Mouse (Mus musculus) granulocyte monocyte progenitor cell, adult 5-6 weeks (primary cell): Measurements from ENCODE around the gene Tmod1. TPM values are rescaled to one million over a fixed set of nuclear protein-coding genes. Genes with fewer than 3 reads are reported as not detected.

Source experiments
- ATAC-seq: replicated peaks from 2 replicates; pipeline ENCODE4 v1.8.0; 2016; ENCODE audit warnings: mild to moderate bottlenecking, moderate TSS enrichment, inconsistent platforms; ENCODE audit not compliant: poor library complexity, severe bottlenecking
- total RNA-seq, 2 experiments: library from RNA; stranded (forward) in 1 of 2; stranded (reverse) in 1 of 2; fragments of 200-712, 200-1000 nt in 1 of 2; fragments of >200 nt in 1 of 2; fragmentation: Nextera tagmentation in 1 of 2; gene quantifications; 2 replicates each; pipeline ENCODE4 v1.2.3; 2014 to 2017

Tmod1 gene
- total RNA-seq, 2 experiments from 2014 or later, result not detected

GRCm38 (mm10) chr4:46120767-46121166 lies 82.0 kb downstream of the Tmod1 start:
- no peak for ATAC-seq

- no peak for ATAC-seq
Observed at GRCm38 (mm10) chr4:46123358-46123757, 84.6 kb downstream of the Tmod1 start.

GRCm38 (mm10) chr4:46126541-46126940 lies 87.8 kb downstream of the Tmod1 start:
- peak; percentile 88 for ATAC-seq

GRCm38 (mm10) chr4:46129311-46130004 lies 90.7 kb downstream of the Tmod1 start:
- no peak for ATAC-seq

GRCm38 (mm10) chr4:46130221-46130620 lies 91.5 kb downstream of the Tmod1 start:
- ATAC-seq, result peak; percentile 73

GRCm38 (mm10) chr4:46131791-46132190 lies 93.1 kb downstream of the Tmod1 start:
- ATAC-seq, result no peak

GRCm38 (mm10) chr4:46137629-46138286 lies 99.0 kb downstream of the Tmod1 start:
- peak; percentile 23 for ATAC-seq

- ATAC-seq, result peak; percentile 83
Observed at GRCm38 (mm10) chr4:46138287-46139222, 99.8 kb downstream of the Tmod1 start, which contains the start of the genes Ncbp1 and Tstd2. TSS of gene Ncbp1 (plus strand) at chr4:46138613. TSS of gene Tstd2 (minus strand) at chr4:46138694.

GRCm38 (mm10) chr4:46144323-46144722 lies 105.6 kb downstream of the Tmod1 start:
- peak; percentile 65 for ATAC-seq

GRCm38 (mm10) chr4:46146881-46147280 lies 108.1 kb downstream of the Tmod1 start:
- ATAC-seq, result no peak

- ATAC-seq, result no peak
Observed at GRCm38 (mm10) chr4:46151903-46152544, 113.3 kb downstream of the Tmod1 start.

- peak; percentile 79 for ATAC-seq
Observed at GRCm38 (mm10) chr4:46164027-46164426, 125.3 kb downstream of the Tmod1 start.

Other genes with a start within 250 kb of the Tmod1 start
- 15.1 and 16.2 TPM in 2 replicates for gene Aldh1b1, start 239.9 kb upstream of the Tmod1 start, total RNA-seq (2014; fragmentation: Nextera tagmentation)
- 45.3 and 54.8 TPM in 2 replicates for gene Aldh1b1, start 239.9 kb upstream of the Tmod1 start, total RNA-seq (2017)
- gene Igfbpl1, start 212.0 kb upstream of the Tmod1 start, total RNA-seq (2014; fragmentation: Nextera tagmentation), result not detected in 2 replicates
- not detected in 2 replicates for gene Igfbpl1, start 212.0 kb upstream of the Tmod1 start, total RNA-seq (2017)
- 0.69 TPM in 1 of 2 replicates, not detected in the other for gene Stra6l, start 190.3 kb upstream of the Tmod1 start, total RNA-seq (2014; fragmentation: Nextera tagmentation)
- 0.09 and 0.10 TPM in 2 replicates for gene Stra6l, start 190.3 kb upstream of the Tmod1 start, total RNA-seq (2017)
- gene Ccdc180, start 148.6 kb upstream of the Tmod1 start, total RNA-seq (2014; fragmentation: Nextera tagmentation), result 0.32 and 1.4 TPM in 2 replicates
- gene Ccdc180, start 148.6 kb upstream of the Tmod1 start, total RNA-seq (2017), result 0.17 and 0.31 TPM in 2 replicates
- 6.0 and 38.7 TPM in 2 replicates for gene Tdrd7, start 73.6 kb upstream of the Tmod1 start, total RNA-seq (2014; fragmentation: Nextera tagmentation)
- gene Tdrd7, start 73.6 kb upstream of the Tmod1 start, total RNA-seq (2017), result 8.3 and 9.9 TPM in 2 replicates
- 74.1 and 79.0 TPM in 2 replicates for gene Ncbp1, start 99.7 kb downstream of the Tmod1 start, total RNA-seq (2014; fragmentation: Nextera tagmentation)
- gene Ncbp1, start 99.7 kb downstream of the Tmod1 start, total RNA-seq (2017), result 104 and 131 TPM in 2 replicates
- 29.4 and 36.9 TPM in 2 replicates for gene Tstd2, start 99.8 kb downstream of the Tmod1 start, total RNA-seq (2014; fragmentation: Nextera tagmentation)
- 27.9 and 30.1 TPM in 2 replicates for gene Tstd2, start 99.8 kb downstream of the Tmod1 start, total RNA-seq (2017)
- gene Xpa, start 157.4 kb downstream of the Tmod1 start, total RNA-seq (2014; fragmentation: Nextera tagmentation), result 11.6 and 47.5 TPM in 2 replicates
- 18.0 and 32.9 TPM in 2 replicates for gene Xpa, start 157.4 kb downstream of the Tmod1 start, total RNA-seq (2017)